Mouse (Mus musculus) megakaryocyte, embryonic 14.5 days (primary cell): Measurements from ENCODE around the gene Rps15a.

Experiments
- FLI1 ChIP-seq: IDR thresholded peaks from 2 replicates; pipeline ENCODE4 v1.6.1; 2012; ENCODE audit warnings: low read length, inconsistent platforms, mixed read lengths
- GATA1 ChIP-seq: IDR thresholded peaks from 3 replicates; pipeline ENCODE4 v1.6.1; 2012; ENCODE audit warnings: mixed read lengths, low read length, inconsistent platforms, borderline replicate concordance

DNA sequence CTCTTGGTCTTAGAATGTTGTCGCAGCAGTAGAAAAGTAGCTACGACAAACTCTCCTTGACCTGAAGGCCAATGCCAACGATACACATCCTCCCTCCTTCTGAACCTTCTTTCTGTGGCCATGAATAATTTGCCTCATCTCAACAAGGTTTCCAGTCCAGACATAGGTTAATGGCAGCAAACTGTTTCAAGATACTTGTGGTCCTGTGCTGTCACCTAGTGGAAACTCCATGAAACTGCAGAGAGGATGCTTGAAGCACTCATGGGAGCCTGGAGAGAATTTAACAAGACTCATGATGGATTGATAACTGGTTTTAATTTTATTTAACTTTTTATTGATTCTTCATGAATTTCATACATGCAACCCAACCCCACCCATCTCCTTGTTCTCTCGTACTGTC is 13.8 kb downstream of the Rps15a start:
- TF ChIP-seq FLI1 (no peak), GATA1 (no peak)
